Mouse (Mus musculus) heart, embryonic 16.5 days (tissue): ENCODE results near the gene Angptl8. TPM values are rescaled to one million over a fixed set of nuclear protein-coding genes. Genes with fewer than 3 reads are reported as not detected.
A peak's percentile ranks its signal among the peaks of the same experiment; 100 is the strongest.
"Not testable (repeated sequence)": the region's sequence is repeated elsewhere in the genome, so short reads cannot be mapped to it uniquely, and the experiment has no call there.

Experiments used
- ATAC-seq: fragments of 200-750 bp; cut with Nextera tagmentation; replicated peaks from 2 replicates; pipeline ENCODE4 v1.8.0; 2017; ENCODE audit warnings: moderate number of reproducible peaks; ENCODE audit not compliant: insufficient read depth, low FRiP score; ENCODE audit errors: extremely low read depth
- H3K27ac ChIP-seq: fragments of 300-500 bp; sonication (generic); 2 replicates; pipeline ENCODE4 v1.5.1; 2014; ENCODE audit warnings: mild to moderate bottlenecking, low read length, control low read depth, moderate library complexity
- H3K27me3 ChIP-seq: fragments of 300-500 bp; sonication (generic); 2 replicates; pipeline ENCODE4 v1.6.1; 2014; ENCODE audit warnings: low read length, mixed read lengths; ENCODE audit not compliant: control insufficient read depth, insufficient read depth
- H3K36me3 ChIP-seq: fragments of 300-500 bp; sonication (generic); 2 replicates; pipeline ENCODE4 v1.6.1; 2014; ENCODE audit not compliant: control insufficient read depth, insufficient read depth
- H3K4me1 ChIP-seq: fragments of 300-500 bp; sonication (generic); 2 replicates; pipeline ENCODE4 v1.6.1; 2014; ENCODE audit warnings: low read length, mixed read lengths; ENCODE audit not compliant: control insufficient read depth, insufficient read depth
- H3K4me2 ChIP-seq: fragments of 300-500 bp; sonication (generic); 2 replicates; pipeline ENCODE4 v1.6.1; 2014; ENCODE audit warnings: low read depth, mild to moderate bottlenecking, control low read depth, low read length
- H3K4me3 ChIP-seq: fragments of 300-500 bp; sonication (generic); 2 replicates; pipeline ENCODE4 v1.5.1; 2014; ENCODE audit warnings: mild to moderate bottlenecking, control low read depth, low read length
- H3K9ac ChIP-seq: fragments of 300-500 bp; sonication (generic); 2 replicates; pipeline ENCODE4 v1.6.1; 2014; ENCODE audit warnings: low read length, control low read depth
- H3K9me3 ChIP-seq: fragments of 300-500 bp; sonication (generic); replicated peaks from 2 replicates; pipeline ENCODE4 v1.6.1; 2016; ENCODE audit warnings: low read length; ENCODE audit not compliant: control insufficient read depth
- WGBS: fragments of 180-500 bp; shearing (Covaris S2); extraction: QIAGEN DNeasy Blood & Tissue Kit; methylation state at CpG from one replicate; pipeline ENCODE4 v1.1.7; 2014; 5-methylcytosine and 5-hydroxymethylcytosine counted together
- polyA plus RNA-seq: library from polyadenylated mRNA; unstranded; fragments of >200 nt; fragmentation: Nextera tagmentation; extraction: Ambion mirVana; gene quantifications from 2 replicates; pipeline ENCODE4 v1.2.1, GENCODE M21; 2015

The Angptl8 gene
- polyA plus RNA-seq, 1 experiment from 2014 or later: 1.7 TPM

DNA sequence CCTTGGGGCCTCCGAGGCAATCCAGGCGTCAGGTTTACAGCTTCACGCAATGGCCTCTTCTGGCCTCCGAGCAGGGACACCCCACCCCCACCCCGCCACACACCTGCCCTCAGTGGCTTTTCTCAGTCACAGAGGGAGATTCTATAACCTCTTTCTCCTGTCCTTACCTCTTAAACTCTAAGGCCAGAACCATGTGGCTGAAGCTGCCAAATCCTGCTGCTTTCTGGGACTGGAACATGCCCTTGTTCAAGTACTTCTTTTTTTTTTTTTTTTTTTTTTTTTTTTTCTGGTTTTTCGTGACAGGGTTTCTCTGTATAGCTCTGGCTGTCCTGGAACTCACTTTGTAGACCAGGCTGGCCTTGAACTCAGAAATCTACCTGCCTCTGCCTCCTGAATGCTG, 25.0 kb downstream of the Angptl8 start:
- not testable (repeated sequence) for ATAC-seq, H3K36me3 ChIP-seq, H3K9ac ChIP-seq, H3K4me1 ChIP-seq, H3K27ac ChIP-seq, H3K4me2 ChIP-seq, H3K9me3 ChIP-seq, H3K27me3 ChIP-seq, H3K4me3 ChIP-seq
- 65% methylated on average over 6 of the region's 6 CpGs for WGBS

GRCm38 (mm10) chr9:21862181-21862580, 26.9 kb downstream of the Angptl8 start:
- Histone ChIP-seq H3K9me3 (peaks cover 6% of the 10 kb centered on the region; the same call in 1 of the 2 replicates), H3K4me1 (peaks cover 3% of the 10 kb centered on the region), H3K36me3 (no peaks in the 10 kb centered on the region), H3K4me2 (no peak overlapping the region), H3K4me3 (no peak overlapping the region), H3K27ac (no peak overlapping the region), H3K27me3 (no peaks in the 10 kb centered on the region), H3K9ac (no peak overlapping the region)
- no peak for ATAC-seq
- WGBS: 58% methylated on average over 1 of the region's 1 CpGs

GRCm38 (mm10) chr9:21865673-21866398, 30.5 kb downstream of the Angptl8 start:
- H3K36me3 ChIP-seq: no peaks in the 10 kb centered on the region
- H3K27ac ChIP-seq: peak overlapping the region; percentile 5; the same call in 1 of the 2 replicates
- WGBS: 60% methylated on average over 5 of the region's 5 CpGs
- ATAC-seq: no peak
- no peak overlapping the region for H3K4me3 ChIP-seq
- H3K9ac ChIP-seq: no peak overlapping the region
- peaks cover 3% of the 10 kb centered on the region for H3K4me1 ChIP-seq
- H3K9me3 ChIP-seq: peaks cover 6% of the 10 kb centered on the region; the same call in 1 of the 2 replicates
- H3K27me3 ChIP-seq: no peaks in the 10 kb centered on the region
- H3K4me2 ChIP-seq: no peak overlapping the region

DNA sequence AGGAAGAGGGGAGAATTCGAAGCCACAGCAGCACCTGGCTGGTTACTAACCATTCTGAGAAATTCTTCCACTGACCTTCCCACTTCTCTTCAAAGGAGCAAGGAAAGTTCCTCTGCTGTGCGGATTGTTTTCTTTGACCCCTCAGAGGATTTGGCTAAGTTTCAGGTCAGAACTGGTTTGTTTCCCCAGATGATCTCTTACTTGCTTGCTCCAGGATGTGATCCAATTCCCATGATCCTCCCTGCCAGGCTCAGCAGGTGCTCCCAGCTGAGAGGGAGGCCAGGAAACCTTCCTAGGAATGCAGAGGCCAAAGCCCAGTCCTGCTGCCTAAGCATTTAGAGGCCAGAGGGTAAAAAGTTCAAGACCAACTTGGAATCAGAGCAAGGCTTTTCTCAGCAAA, 31.3 kb downstream of the Angptl8 start:
- peaks cover 3% of the 10 kb centered on the region for H3K4me1 ChIP-seq
- no peak overlapping the region for H3K4me3 ChIP-seq
- H3K27me3 ChIP-seq: peaks cover 5% of the 10 kb centered on the region; the same call in 1 of the 2 replicates
- 54% methylated on average over 2 of the region's 2 CpGs for WGBS
- peaks cover 6% of the 10 kb centered on the region; the same call in 1 of the 2 replicates for H3K9me3 ChIP-seq
- no peaks in the 10 kb centered on the region for H3K36me3 ChIP-seq
- no peak for ATAC-seq
- no peak overlapping the region for H3K4me2 ChIP-seq
- H3K9ac ChIP-seq: no peak overlapping the region
- peak overlapping the region; percentile 60 for H3K27ac ChIP-seq

DNA sequence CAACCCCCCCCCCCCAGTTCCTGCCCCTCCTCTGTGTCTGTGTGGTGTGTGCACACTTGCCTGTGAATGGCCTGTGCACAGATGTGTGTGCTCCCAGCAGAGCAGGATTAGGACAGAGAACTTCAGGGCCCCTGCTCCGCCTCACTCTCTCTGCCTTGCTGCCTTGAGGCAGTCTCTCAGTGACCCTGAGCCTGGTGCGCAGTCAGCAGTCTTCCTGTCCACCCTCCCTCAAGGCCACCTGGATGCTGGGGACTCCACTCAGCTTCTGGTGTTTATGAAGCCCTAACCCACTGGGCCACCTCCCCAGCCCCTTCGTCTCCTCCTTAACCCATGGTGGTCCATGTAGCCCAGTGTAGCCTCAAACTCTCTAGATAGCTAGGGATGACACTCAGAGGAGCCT, 32.4 kb downstream of the Angptl8 start:
- no peak overlapping the region for H3K27ac ChIP-seq
- H3K9me3 ChIP-seq: no peaks in the 10 kb centered on the region
- no peak for ATAC-seq
- H3K36me3 ChIP-seq: no peaks in the 10 kb centered on the region
- peaks cover 3% of the 10 kb centered on the region for H3K4me1 ChIP-seq
- no peak overlapping the region for H3K9ac ChIP-seq
- no peak overlapping the region for H3K4me3 ChIP-seq
- peaks cover 5% of the 10 kb centered on the region; the same call in 1 of the 2 replicates for H3K27me3 ChIP-seq
- WGBS: 73% methylated on average over 3 of the region's 3 CpGs
- no peak overlapping the region for H3K4me2 ChIP-seq

DNA sequence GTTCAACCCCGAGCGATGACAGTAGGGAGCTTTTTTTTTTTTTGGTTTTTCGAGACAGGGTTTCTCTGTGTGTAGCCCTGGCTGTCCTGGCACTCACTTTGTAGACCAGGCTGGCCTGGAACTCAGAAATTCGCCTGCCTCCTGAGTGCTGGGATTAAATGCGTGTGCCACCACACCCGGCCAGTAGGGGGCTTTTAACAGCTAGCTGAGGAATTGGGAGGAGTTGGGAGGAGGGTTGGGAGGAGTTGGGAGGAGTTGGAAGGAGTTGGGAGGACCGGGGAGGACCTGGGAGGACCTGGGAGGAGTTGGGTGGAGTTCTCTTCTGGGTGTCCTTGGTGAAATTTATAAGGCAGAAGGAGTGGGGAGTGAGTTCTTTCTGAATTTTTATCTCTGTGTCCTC, 34.0 kb downstream of the Angptl8 start:
- 50% methylated on average over 7 of the region's 7 CpGs for WGBS
- not testable (repeated sequence) for H3K4me1 ChIP-seq, ATAC-seq, H3K27ac ChIP-seq, H3K27me3 ChIP-seq, H3K9me3 ChIP-seq, H3K36me3 ChIP-seq, H3K4me3 ChIP-seq, H3K9ac ChIP-seq, H3K4me2 ChIP-seq

DNA sequence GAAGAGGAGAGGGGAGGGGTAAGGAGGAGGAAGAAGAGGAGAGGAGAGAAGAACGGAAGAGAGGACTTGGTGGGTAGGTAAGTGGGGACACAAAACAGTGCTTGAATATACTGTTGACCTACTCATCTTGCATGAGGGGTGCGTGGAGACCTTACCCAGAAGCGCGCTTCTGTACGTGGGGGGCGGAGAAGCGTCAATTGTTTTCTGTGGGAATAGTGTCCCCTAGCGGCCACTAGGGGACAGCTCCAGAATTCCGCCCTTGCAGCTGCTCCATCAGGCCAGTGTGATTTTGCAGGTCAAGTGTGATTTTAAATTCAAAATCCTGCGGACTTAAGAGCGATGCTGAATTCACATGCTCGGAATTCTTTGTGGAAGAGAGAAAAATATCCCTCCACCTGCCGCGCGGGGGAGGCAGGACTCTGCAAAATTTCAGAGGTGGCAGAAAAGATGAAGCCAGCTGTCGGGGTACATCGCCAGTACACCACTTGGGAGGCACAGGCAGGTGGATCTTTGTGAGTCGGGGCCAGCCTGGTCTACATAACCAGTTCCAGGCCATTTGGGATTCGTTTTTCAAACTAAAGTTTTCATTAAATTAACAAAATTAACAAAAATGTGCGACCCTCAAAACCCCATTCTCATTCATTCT, 35.7 kb downstream of the Angptl8 start:
- 13% methylated on average over 20 of the region's 20 CpGs for WGBS
- no peak overlapping the region for H3K27ac ChIP-seq
- no peaks in the 10 kb centered on the region for H3K9me3 ChIP-seq
- ATAC-seq: peak; percentile 45
- no peaks in the 10 kb centered on the region for H3K36me3 ChIP-seq
- no peak overlapping the region; the same call in 1 of the 2 replicates for H3K4me3 ChIP-seq
- peaks cover 3% of the 10 kb centered on the region for H3K4me1 ChIP-seq
- peak overlapping the region; percentile 51 for H3K4me2 ChIP-seq
- H3K27me3 ChIP-seq: peaks cover 5% of the 10 kb centered on the region; the same call in 1 of the 2 replicates
- H3K9ac ChIP-seq: no peak overlapping the region

DNA sequence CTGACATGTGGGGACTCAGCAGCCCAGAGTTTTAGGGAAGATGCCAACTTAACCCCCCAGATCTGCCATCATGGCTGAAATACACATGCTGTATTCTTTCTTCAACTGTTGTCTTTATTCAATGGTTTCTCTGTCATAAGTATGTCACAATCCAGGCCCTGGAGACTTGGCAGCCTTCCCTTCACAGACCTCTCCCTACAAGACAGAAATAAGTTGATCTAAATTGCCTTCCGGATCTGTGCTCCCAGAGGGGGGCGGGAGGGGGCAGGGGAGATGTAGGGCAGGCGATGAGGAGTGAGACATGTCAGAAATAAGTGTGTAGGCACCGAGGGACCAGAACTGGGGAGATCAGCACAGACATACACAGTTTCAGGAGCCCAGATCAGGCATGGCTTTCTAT, 36.9 kb downstream of the Angptl8 start:
- no peaks in the 10 kb centered on the region for H3K9me3 ChIP-seq
- H3K4me3 ChIP-seq: no peak overlapping the region
- no peak overlapping the region for H3K9ac ChIP-seq
- H3K4me1 ChIP-seq: no peaks in the 10 kb centered on the region
- H3K4me2 ChIP-seq: no peak overlapping the region
- no peaks in the 10 kb centered on the region for H3K36me3 ChIP-seq
- no peak overlapping the region for H3K27ac ChIP-seq
- 39% methylated on average over 4 of the region's 4 CpGs for WGBS
- no peak for ATAC-seq
- H3K27me3 ChIP-seq: peaks cover 5% of the 10 kb centered on the region; the same call in 1 of the 2 replicates

GRCm38 (mm10) chr9:21876601-21877000, 41.3 kb downstream of the Angptl8 start:
- 62% methylated on average over 3 of the region's 3 CpGs for WGBS
- Histone ChIP-seq H3K9ac (no peak overlapping the region), H3K27me3 (0 out of 2 replicates have a peak, but pooled peaks cover under 1% of the 10 kb centered on the region), H3K9me3 (no peaks in the 10 kb centered on the region), H3K4me2 (no peak overlapping the region), H3K36me3 (no peaks in the 10 kb centered on the region), H3K4me1 (no peaks in the 10 kb centered on the region), H3K4me3 (no peak overlapping the region), H3K27ac (no peak overlapping the region)
- no peak for ATAC-seq
